Mouse (Mus musculus): ENCODE results near the gene Rab3il1.

Gene Rab3il1

DNA sequence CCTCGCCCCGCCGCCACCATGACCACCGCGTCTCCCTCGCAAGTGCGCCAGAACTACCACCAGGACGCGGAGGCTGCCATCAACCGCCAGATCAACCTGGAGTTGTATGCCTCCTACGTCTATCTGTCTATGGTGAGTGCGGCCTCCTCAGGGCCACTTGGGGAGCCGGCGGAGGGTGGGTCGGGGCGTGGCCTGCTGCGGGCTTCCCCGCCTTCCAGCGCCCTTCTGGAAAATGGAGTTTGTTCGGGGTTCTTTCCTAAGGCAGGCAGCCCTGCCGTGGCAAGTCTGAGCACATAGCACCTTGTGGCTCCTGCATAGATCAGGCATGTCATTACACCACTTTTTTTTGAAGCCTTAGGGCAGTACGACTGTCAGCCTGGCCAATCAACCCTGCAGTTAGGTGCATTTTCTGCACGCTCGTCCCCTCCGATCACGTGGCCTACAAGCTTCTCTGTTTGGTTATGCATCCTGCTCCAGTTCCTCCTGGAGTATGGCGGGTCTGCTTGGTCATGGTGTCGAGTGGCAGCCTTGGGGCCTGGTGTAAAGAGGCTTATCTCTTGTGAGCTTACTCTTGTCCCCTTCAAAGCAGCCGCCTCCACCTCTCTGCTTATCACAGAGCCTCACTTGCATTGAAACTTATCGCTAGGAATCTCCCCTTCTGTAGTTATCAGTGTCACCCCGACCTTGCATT, 18.5 kb upstream of the Rab3il1 start:
- DNase-seq (ENCODE audit: low spot score in 2 of 2): peak in 1 of 2 experiments; percentile 39

DNA sequence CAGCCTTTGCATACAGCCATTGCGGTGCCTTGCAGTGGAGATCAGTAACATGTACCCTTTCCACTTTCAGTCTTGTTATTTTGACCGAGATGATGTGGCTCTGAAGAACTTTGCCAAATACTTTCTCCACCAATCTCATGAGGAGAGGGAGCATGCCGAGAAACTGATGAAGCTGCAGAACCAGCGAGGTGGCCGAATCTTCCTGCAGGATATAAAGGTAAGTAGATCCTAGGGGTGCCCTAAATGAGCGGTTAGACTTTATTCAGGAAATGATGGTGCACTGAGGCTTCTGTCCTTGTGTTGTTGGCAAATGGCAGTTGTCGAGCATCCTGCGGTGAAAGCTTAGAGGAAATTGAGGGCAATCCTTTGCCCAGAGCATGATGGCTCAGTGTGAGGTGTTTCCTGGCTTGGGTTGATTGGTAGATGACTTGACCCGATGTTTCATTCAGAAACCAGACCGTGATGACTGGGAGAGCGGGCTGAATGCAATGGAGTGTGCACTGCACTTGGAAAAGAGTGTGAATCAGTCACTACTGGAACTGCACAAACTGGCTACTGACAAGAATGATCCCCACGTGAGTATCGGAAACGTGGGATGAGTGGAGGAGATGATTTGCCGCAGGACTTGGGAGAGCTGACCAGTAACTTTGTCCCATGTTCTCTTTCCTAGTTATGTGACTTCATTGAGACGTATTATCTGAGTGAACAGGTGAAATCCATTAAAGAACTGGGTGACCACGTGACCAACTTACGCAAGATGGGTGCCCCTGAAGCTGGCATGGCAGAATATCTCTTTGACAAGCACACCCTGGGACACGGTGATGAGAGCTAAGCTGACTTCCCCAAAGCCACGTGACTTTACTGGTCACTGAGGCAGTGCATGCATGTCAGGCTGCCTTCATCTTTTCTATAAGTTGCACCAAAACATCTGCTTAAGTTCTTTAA, 17.1 kb upstream of the Rab3il1 start:
- no peak for DNase-seq (ENCODE audit: low spot score in 2 of 2)

DNA sequence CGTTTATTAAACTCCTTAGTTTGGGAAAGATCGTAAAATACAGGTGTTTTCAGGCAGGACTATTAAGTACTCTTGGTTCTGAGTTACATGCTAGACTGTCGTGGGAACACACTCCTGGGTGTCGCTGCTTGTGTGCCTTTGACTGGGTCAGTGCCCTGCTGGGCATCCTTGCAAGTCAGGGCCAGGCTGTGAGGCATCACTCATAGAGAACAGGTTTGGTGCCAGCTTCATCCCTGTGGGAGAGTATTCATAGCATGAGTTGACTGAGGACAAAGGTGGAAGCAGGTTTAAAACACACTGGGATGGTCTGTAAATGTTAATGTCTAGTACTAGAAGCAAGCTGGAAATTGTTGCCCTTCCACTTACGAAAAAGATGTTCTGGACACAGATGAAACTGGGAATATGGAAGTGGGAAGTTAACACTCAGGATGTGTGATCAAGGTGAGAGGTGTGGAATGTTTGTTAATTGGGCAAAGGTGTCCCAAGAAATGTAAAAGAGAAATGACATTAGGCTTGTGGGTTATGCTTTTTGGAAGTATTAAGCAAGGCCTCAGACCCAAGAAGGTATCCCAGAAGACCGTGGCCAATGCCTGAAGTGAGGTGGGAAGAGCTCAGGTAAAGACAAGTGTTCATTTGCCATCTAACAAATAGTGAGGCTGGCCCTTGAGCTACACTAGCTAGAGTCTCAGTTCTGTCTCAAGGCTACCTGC, 16.1 kb upstream of the Rab3il1 start:
- no peak for DNase-seq (ENCODE audit: low spot score in 2 of 2)

DNA sequence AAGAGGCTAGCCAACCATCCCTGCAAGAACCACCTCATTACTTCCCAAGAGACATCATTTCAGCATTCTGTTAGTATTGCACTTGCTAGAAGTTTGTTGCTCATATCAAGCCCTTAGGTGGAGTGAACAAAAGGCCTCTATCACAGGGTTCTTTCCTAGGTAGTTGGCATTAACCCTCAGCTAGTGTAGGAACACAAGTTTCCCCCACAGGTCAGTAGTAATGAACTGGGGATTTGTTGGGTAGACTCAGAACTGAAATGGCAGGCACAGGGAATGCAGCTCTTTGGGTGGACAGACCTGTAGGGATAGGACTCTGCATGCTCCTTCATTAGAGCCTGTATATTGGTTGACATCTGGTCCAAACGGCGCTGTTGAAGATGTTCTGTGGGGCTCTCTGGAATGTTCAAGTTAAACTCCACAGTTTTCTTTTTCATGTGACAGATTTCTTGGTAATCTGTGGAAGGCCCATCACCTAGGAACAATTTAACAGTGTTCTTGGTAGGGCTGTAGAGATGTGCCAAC, 15.5 kb upstream of the Rab3il1 start:
- DNase-seq (ENCODE audit: low spot score in 2 of 2): no peak

DNA sequence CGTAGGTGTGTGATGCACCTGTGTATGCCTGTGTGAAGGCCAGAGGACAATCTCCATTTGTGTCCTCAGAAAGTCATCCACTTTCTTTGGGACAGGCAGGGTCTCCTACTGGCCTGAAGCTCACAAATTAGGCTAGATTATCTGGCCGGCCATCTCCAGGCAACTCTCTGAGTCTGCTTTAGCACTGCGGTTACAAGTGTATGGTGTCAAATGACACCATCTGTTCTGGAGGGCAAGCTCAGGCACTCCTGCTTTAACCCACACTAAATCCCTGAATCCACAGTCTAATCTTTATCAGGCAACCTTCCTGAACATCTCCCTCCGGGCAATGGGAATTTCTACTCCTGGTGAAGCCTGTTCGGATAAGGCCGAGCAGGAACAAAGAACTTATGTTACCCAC, 14.3 kb upstream of the Rab3il1 start:
- DNase-seq (ENCODE audit: low spot score in 2 of 2): no peak

DNA sequence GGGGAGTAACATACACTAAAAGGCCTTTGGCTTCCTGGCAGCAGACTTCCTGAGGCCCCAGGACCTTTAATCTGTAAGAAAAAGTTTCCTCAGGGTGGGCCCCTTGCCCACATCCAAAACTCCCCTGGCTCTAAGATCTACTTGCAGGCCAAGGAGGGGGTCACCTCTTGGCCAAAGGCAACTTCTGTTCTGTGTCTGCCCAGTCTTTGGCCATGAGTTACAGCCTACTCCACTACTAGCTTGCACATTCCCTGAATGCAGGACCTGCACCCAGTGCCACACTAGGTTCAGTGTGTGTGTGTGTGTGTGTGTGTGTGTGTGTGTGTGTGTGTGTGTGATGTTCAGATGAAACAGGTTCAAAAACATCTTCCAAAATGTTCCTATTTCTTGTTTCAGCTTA, 13.9 kb upstream of the Rab3il1 start:
- DNase-seq (ENCODE audit: low spot score in 2 of 2): no peak

DNA sequence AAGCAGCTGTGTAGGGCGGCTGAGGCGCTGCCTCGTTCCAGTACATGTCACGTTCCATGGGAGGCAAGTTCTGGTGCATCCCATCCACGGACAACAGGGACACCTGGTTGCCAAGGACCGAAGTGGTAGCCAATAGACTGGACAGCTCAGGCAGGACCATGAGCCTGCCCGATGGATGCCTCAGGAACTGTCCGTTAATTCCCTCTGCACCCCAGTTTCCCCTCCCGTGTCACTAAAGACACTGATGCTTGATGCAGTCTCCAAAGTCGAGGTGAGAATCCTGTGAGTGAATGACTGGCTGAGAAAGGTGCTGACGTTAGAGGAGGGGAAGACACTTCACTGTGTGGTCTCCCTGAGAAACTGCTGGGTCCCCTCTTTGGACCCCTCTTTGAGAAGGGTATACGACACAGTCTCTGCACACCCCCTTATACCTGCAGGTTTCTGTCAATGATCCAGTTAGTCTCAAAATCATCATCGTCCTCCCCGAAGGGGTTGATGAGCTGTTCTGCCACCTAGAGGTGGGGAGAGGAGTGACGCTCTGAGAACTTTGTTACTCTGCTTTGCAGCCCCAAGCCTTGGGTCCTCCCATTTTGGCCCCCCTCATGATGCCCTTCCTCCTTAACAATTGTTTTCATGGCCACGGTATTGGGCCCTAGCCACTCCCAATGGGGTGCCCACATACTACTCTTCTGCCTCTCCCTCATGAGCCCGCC, 12.1 kb upstream of the Rab3il1 start:
- peak in 1 of 2 experiments; percentile 49 for DNase-seq (ENCODE audit: low spot score in 2 of 2)

DNA sequence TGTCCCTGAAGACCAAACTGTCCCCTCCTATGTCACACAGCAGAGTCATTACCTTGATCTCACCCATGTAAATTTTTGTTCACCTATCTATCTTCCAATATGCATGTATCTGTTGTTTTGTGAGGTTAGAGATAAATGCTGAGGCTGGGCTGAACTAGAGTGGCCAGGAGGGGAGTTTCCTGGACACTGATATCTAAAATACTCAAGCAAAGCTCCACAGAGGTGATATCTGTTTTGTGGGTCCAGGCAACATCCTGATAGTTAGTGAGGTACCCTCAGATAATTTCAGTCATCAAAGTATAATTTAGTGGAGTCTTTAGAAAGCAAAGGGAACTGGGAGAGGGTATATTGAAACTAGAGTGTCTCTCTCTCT, 11.6 kb upstream of the Rab3il1 start:
- no peak for DNase-seq (ENCODE audit: low spot score in 2 of 2)

DNA sequence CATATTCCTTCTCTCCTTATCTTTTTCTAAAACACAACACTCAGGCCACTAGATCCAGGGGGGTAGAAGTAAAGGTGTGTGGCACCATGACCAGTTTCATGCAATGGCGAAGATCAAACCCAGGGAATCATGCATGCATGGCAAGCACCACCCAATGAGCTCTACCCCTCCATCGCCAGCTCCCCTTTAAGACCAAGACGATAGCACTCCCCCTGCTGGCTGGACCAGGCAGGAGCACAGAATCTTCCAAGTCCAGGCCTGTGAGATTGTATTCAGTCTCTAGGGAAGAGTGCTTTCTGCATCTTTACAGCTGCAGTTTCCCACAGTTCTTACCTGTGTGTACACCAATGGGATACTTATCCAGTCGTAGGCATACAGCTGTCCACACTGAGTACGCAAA, 10.2 kb upstream of the Rab3il1 start:
- peak; percentile 64 to 87 for DNase-seq (ENCODE audit: low spot score in 2 of 2)

DNA sequence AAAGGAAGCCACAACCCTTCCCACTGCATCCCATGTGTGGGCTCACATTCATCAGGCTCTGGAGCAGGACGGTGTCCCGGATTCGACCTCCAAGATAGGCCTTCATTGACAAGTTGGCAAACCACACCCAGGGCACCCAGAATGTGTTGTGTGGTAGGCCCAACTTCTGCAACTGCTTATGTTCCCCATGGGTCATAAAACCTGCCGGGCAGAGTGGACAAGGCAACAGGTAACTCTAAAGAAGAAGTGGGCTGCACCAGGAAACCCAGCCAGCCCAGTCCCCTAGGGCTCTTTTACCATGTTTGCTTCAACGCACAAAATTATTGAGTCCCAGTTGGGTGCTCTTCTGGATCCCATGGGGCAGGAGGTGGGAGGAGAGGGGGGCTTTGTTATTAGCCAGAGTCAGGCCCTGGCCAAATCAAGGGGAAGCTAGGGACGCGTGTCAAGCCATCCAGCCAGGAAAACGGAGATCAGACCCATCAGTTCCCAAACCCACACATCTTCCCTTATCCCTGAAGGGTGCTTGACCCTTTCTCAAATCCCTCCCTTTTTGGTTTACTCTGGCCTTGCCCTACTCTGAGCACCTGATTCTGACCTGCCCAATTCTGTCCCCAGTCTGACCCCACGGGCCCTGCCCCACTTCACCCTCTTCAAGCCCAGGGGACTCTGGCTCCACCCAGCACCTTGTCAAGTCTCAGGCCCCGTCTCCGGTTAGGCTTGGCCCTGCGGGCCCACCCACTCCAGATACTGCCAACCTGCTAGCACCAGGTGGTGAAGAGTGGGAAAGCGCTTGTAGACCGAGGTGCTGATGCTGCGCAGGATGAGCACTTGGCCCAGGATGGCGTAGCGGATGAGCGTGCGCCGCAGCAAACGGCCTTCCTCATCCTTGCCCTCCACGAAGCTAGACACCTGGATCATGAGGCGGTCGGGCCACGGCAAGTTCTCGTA, 9.2 kb upstream of the Rab3il1 start:
- no peak for DNase-seq (ENCODE audit: low spot score in 2 of 2)

DNA sequence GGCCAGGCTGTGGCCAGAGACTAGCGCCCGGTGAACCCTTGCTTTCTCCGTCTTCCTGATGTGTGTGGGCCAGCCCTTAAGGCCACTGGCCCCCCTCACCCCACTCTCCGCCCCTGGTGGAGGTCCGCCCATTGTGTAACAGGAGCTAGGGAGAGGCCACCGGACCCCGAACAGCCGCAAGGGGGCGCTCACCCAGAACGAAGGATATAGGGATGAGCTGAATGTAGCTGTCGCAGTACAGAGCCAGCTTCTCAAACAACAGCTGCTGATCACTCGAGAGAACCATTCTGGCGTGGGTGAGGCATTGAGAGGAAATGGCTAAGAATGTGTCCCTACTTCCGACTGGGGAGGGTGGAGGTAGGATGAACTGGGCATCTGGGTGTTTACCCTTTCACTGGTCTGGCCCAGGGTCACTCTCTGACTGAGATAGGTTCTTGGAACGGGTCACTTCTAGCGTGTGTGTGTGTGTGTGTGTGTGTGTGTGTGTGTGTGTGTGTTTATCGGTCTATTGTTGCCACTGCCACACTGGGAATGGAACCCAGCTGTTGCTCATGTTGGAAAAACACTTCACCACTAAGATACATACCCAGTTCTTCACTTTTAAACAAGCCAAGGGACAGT, 8.3 kb upstream of the Rab3il1 start:
- peak; percentile 74 to 90 for DNase-seq (ENCODE audit: low spot score in 2 of 2)

DNA sequence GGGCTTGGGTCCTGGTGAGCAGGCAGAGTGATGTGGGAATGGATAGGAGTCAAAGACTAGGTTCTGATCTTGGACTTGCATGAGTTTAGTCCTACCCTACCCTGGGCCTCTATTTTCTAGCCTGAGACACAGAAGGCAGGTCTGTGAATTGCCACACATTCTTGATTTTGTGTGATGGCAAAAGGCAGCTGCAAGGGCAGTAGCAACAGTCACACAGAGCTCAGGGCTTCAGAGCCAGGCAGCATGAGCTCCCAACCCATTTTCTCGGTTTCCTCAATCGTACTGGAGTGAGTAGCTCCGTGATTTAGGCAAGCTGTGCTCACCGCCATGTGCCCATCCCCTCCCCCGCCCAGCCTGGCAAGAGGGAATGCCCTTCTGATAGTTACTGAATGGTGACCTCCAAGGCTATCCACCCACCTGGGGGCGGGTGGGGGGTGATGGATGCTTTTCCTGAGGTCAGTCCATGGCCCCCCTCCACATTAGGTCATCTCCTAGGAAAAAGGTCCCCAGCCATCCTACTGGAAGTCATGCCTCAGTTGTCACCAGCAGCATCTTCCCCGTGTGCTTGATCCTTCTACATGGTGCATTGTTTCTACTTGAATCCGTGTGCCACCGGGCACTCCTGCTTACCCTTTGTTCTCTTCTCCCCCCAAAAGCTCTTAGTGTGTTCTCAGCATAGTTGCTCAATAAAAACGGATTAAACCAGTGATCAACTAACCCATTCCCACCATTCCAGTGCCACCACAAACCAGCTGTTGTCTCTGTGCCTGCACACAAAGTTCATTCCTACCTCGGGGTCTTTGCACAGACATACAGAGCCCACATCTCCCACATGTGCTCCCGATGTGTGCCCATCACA, 4.0 kb upstream of the Rab3il1 start:
- no peak for DNase-seq (ENCODE audit: low spot score in 2 of 2)

DNA sequence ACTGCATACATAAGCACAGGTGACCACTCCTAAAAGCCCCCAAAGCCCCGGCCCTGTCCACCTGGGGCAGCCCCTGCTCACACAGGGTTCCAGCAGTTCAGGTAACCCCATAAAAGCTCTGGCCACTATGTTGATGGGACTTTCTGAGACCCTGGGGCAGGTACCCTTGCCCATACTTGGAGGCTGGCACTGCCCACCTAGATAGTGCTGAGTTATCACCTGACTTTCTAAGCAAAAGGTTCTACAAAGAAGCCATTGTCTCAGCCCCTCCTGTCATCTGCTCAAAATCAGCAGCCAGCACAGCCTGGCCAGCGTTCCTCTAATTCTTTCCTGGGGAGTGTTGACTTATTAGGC, 3.4 kb upstream of the Rab3il1 start:
- no peak for DNase-seq (ENCODE audit: low spot score in 2 of 2)

DNA sequence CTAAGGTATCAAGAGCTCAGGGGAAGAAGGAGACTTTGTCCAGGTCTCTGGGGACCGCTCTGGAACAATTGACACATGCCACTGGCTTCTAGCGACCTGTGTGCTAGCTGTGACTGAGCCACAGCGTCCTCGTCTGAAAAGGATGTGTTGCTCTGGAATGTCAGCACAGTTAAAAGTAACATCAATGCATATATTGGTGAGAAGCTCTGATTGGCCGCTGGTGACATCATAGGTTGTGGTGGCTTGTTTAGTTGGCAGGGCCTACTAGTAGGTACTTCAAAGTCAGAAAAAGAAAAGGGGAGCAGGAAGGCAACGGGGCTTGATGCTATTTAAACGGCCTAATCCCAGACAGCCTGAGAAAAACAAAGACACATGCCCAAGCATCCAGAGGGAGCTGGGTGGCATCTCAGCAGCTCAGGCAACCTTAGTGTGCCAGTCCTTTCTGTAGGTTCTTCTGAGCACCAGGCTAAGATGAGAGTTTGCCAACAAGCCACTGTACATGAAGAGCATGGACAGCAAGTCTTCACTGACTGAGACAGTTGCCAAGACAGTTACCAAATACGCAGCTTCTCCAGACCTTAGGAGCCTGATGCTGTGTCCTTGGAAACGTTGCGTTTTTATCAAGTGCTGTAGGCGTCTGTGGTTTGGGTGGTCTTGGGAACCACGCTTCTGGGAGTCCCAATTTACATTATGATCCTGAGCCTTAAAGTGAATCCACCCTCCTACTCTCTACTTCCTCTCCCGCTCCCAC, 2.6 kb upstream of the Rab3il1 start:
- no peak for DNase-seq (ENCODE audit: low spot score in 2 of 2)

DNA sequence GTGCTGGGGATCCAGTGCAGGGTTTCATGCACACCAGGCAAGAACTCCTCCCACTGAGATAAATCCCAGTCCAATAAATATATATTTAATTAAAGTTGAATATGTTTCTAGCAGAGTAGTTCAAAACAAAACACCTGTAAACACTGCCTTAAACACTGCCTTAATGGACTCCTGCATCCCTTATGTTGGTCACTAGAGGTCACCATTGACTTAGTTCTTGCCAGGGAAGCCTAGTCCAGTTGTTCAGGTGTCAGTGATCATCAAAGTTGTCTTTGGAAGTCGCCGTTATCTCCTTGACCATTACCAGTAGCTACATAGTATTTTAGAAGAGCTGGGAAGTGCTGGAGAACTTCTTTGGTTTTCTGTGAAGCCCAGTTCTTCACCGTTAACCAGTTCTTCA, 1.1 kb upstream of the Rab3il1 start:
- DNase-seq (ENCODE audit: low spot score in 2 of 2): no peak

DNA sequence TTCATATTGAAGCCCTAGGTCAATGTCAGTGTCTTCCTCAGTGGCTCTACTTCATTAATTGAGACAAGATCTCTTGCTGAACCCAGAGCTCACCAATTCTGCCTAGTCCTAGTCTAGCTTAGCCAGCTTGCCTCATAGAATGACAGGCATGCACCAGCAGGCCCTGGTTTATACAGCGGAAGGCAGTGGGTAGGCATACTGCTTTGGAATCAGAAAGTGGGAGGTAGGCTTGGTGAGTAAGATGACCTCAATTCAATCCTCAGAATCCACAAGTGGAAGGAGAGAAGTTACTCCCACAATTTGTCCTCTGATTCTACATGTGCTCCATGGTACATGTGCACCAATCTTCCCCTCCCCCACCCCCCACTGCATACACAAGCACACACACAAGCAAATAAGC, 2.2 kb downstream of the Rab3il1 start:
- DNase-seq (ENCODE audit: low spot score in 2 of 2): no peak

DNA sequence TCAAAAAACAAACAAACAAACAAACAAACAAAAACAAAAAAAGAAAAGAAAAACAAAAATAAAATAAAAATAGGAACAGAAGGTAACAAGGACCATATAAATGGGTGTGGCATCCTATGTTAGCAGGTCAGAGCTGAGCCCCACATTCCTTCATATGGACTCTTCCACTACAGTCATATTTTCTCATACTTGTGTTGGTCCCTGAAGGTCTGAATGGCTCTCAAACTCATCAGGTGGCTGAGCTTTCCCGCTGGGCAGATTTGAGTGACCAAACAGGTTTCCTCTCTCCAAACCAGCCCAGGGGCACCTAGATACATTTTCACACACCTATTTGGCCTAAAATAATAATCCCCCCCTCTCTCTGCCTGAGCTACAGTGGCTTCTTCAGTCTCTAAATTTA, 9.9 kb downstream of the Rab3il1 start:
- no peak for DNase-seq (ENCODE audit: low spot score in 2 of 2)

DNA sequence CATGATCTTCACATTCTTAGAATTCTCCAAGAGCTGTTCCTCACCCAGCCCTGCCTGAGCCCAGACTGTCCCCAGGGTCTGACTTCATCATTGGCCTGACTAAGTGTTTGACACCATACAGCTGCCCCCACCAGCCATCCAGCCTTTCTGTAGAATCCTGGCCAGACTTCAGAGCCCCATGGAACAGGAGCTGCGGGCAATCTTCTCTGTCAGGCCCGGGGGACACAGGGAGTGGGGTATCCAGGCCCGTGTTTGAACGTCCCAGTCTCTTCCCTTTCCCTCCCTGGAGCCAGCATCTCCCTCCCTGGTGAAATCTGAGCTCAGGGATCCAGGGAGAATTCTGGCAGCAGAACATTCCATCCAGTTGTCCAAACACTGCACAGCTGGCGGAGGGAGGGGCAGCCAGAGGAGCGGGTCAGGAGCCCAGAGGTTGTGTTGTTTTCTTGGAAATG, 11.4 kb downstream of the Rab3il1 start:
- DNase-seq (ENCODE audit: low spot score in 2 of 2): no peak
